Mouse (Mus musculus): Measurements from ENCODE around the gene Ppp1r7. TPM values are rescaled to one million over a fixed set of nuclear protein-coding genes. Genes with fewer than 3 reads are reported as not detected.

The Ppp1r7 gene
- polyA plus RNA-seq, 1 experiment from 2014 or later, result 73.1 TPM

- no peak overlapping the region for H3K4me3 ChIP-seq
- H3K27ac ChIP-seq, result no peak overlapping the region
- no peak for ATAC-seq (ENCODE audit: low FRiP score, low read depth)
- no peaks in the 10 kb centered on the region for H3K9me3 ChIP-seq
- no peaks in the 10 kb centered on the region for H3K27me3 ChIP-seq (replicated peaks)
- H3K9ac ChIP-seq, result no peak overlapping the region
- H3K4me2 ChIP-seq (replicated peaks), result no peak overlapping the region
- H3K4me1 ChIP-seq, result no peaks in the 10 kb centered on the region
- H3K36me3 ChIP-seq, result peaks cover 80% of the 10 kb centered on the region
- 93% methylated on average over 4 of the region's 4 CpGs for WGBS
Measured at GRCm38 (mm10) chr1:93362661-93363060, 20.0 kb downstream of the Ppp1r7 start.

GRCm38 (mm10) chr1:93365641-93366040 lies 23.0 kb downstream of the Ppp1r7 start:
- Histone ChIP-seq H3K27ac (no peak overlapping the region), H3K27me3 (replicated peaks) (no peaks in the 10 kb centered on the region), H3K9me3 (no peaks in the 10 kb centered on the region), H3K4me1 (no peaks in the 10 kb centered on the region), H3K36me3 (peaks cover 62% of the 10 kb centered on the region), H3K4me2 (replicated peaks) (no peak overlapping the region), H3K4me3 (no peak overlapping the region), H3K9ac (no peak overlapping the region)
- ATAC-seq (ENCODE audit: low FRiP score, low read depth), result no peak
- WGBS, result 94% methylated on average over 6 of the region's 6 CpGs

- Histone ChIP-seq H3K9ac (no peak within 1 kb of the TSS), H3K36me3 (no peaks in the 10 kb centered on the region; the same call in 1 of the 2 replicates), H3K9me3 (no peaks in the 10 kb centered on the region), H3K4me3 (no peak within 1 kb of the TSS), H3K4me1 (no peaks in the 10 kb centered on the region), H3K4me2 (replicated peaks) (no peak within 1 kb of the TSS), H3K27ac (no peak within 1 kb of the TSS), H3K27me3 (replicated peaks) (no peaks in the 10 kb centered on the region)
- ATAC-seq (ENCODE audit: low FRiP score, low read depth), result no peak
- 78% methylated on average over 4 of the region's 4 CpGs for WGBS
Measured at GRCm38 (mm10) chr1:93373665-93374064, 31.0 kb downstream of the Ppp1r7 start, which contains the start of gene Ano7. Gene Ano7, plus strand, starts transcription at chr1:93373930.

GRCm38 (mm10) chr1:93377307-93377706 lies 34.7 kb downstream of the Ppp1r7 start:
- Histone ChIP-seq H3K9ac (no peak overlapping the region), H3K9me3 (no peaks in the 10 kb centered on the region), H3K27ac (no peak overlapping the region), H3K36me3 (no peaks in the 10 kb centered on the region), H3K4me2 (replicated peaks) (no peak overlapping the region), H3K4me1 (no peaks in the 10 kb centered on the region), H3K4me3 (no peak overlapping the region), H3K27me3 (replicated peaks) (no peaks in the 10 kb centered on the region)
- WGBS, result 77% methylated on average over 5 of the region's 5 CpGs
- ATAC-seq (ENCODE audit: low FRiP score, low read depth), result no peak

GRCm38 (mm10) chr1:93379117-93379516 lies 36.5 kb downstream of the Ppp1r7 start:
- Histone ChIP-seq H3K4me1 (no peaks in the 10 kb centered on the region), H3K27me3 (replicated peaks) (no peaks in the 10 kb centered on the region), H3K4me2 (replicated peaks) (no peak overlapping the region), H3K9ac (no peak overlapping the region), H3K9me3 (no peaks in the 10 kb centered on the region), H3K4me3 (no peak overlapping the region), H3K27ac (no peak overlapping the region), H3K36me3 (no peaks in the 10 kb centered on the region)
- ATAC-seq (ENCODE audit: low FRiP score, low read depth), result no peak
- 83% methylated on average over 5 of the region's 5 CpGs for WGBS

GRCm38 (mm10) chr1:93387198-93387597 lies 44.5 kb downstream of the Ppp1r7 start:
- H3K9ac ChIP-seq, result no peak overlapping the region
- H3K4me1 ChIP-seq, result no peaks in the 10 kb centered on the region
- no peaks in the 10 kb centered on the region for H3K27me3 ChIP-seq (replicated peaks)
- H3K36me3 ChIP-seq, result no peaks in the 10 kb centered on the region
- no peak overlapping the region for H3K4me3 ChIP-seq
- no peak overlapping the region for H3K27ac ChIP-seq
- H3K9me3 ChIP-seq, result no peaks in the 10 kb centered on the region
- H3K4me2 ChIP-seq (replicated peaks), result no peak overlapping the region
- no peak for ATAC-seq (ENCODE audit: low FRiP score, low read depth)
- WGBS, result 43% methylated on average over 2 of the region's 2 CpGs

- WGBS, result 81% methylated on average over 2 of the region's 2 CpGs
- Histone ChIP-seq H3K27ac (no peak overlapping the region), H3K9me3 (no peaks in the 10 kb centered on the region), H3K9ac (no peak overlapping the region), H3K4me3 (no peak overlapping the region), H3K4me1 (no peaks in the 10 kb centered on the region), H3K36me3 (no peaks in the 10 kb centered on the region), H3K4me2 (replicated peaks) (no peak overlapping the region), H3K27me3 (replicated peaks) (no peaks in the 10 kb centered on the region)
- no peak for ATAC-seq (ENCODE audit: low FRiP score, low read depth)
Measured at GRCm38 (mm10) chr1:93388906-93389305, 46.3 kb downstream of the Ppp1r7 start.

- no peak for ATAC-seq (ENCODE audit: low FRiP score, low read depth)
- Histone ChIP-seq H3K4me3 (0 out of 2 replicates have a peak overlapping the region, but pooled peaks have one; percentile 4), H3K36me3 (peaks cover 6% of the 10 kb centered on the region; the same call in 1 of the 2 replicates), H3K4me1 (0 out of 2 replicates have a peak, but pooled peaks cover 5% of the 10 kb centered on the region), H3K27me3 (replicated peaks) (peaks cover 11% of the 10 kb centered on the region), H3K27ac (no peak overlapping the region), H3K9me3 (no peaks in the 10 kb centered on the region), H3K9ac (no peak overlapping the region), H3K4me2 (replicated peaks) (peak overlapping the region; percentile 47)
- 26% methylated on average over 38 of the region's 38 CpGs for WGBS
Measured at GRCm38 (mm10) chr1:93401191-93402052, 58.8 kb downstream of the Ppp1r7 start.

GRCm38 (mm10) chr1:93403403-93403802 lies 60.7 kb downstream of the Ppp1r7 start:
- Histone ChIP-seq H3K27ac (no peak overlapping the region), H3K9me3 (no peaks in the 10 kb centered on the region), H3K4me2 (replicated peaks) (no peak overlapping the region), H3K9ac (no peak overlapping the region), H3K4me1 (0 out of 2 replicates have a peak, but pooled peaks cover 5% of the 10 kb centered on the region), H3K27me3 (replicated peaks) (peaks cover 11% of the 10 kb centered on the region), H3K36me3 (peaks cover 26% of the 10 kb centered on the region), H3K4me3 (no peak overlapping the region)
- WGBS, result 83% methylated on average over 4 of the region's 4 CpGs
- ATAC-seq (ENCODE audit: low FRiP score, low read depth), result no peak

Small RNA genes lying within 50 kb of the gene (microRNA-seq; reads per million reads assigned to microRNA genes)
- gene Mir6345 (not detected), gene Mir6902 (not detected)

Other genes starting within 250 kb of the Ppp1r7 start
- gene Kif1a, start 240.9 kb upstream of the Ppp1r7 start, polyA plus RNA-seq (2016; fragmentation: Nextera tagmentation; extraction: Ambion mirVana), result 132 and 136 TPM in 2 replicates
- not detected in 2 replicates for gene Agxt, start 207.6 kb upstream of the Ppp1r7 start, polyA plus RNA-seq (2016; fragmentation: Nextera tagmentation; extraction: Ambion mirVana)
- gene 2310007B03Rik, start 181.9 kb upstream of the Ppp1r7 start, polyA plus RNA-seq (2016; fragmentation: Nextera tagmentation; extraction: Ambion mirVana), result 0.09 and 0.29 TPM in 2 replicates
- 0.15 and 0.19 TPM in 2 replicates for gene Crocc2, start 174.1 kb upstream of the Ppp1r7 start, polyA plus RNA-seq (2016; fragmentation: Nextera tagmentation; extraction: Ambion mirVana)
- 10.4 and 12.4 TPM in 2 replicates for gene Sned1, start 107.0 kb upstream of the Ppp1r7 start, polyA plus RNA-seq (2016; fragmentation: Nextera tagmentation; extraction: Ambion mirVana)
- 35.1 and 35.3 TPM in 2 replicates for gene Mterf4, start 36.9 kb upstream of the Ppp1r7 start, polyA plus RNA-seq (2016; fragmentation: Nextera tagmentation; extraction: Ambion mirVana)
- 12.2 and 13.1 TPM in 2 replicates for gene Pask, start 628 bp downstream of the Ppp1r7 start, polyA plus RNA-seq (2016; fragmentation: Nextera tagmentation; extraction: Ambion mirVana)
- gene Ano7, start 31.1 kb downstream of the Ppp1r7 start, polyA plus RNA-seq (2016; fragmentation: Nextera tagmentation; extraction: Ambion mirVana), result 0.28 and 0.71 TPM in 2 replicates
- 89.2 and 90.6 TPM in 2 replicates for gene Hdlbp, start 136.0 kb downstream of the Ppp1r7 start, polyA plus RNA-seq (2016; fragmentation: Nextera tagmentation; extraction: Ambion mirVana)
- 5.4 and 5.8 TPM in 2 replicates for gene Farp2, start 169.2 kb downstream of the Ppp1r7 start, polyA plus RNA-seq (2016; fragmentation: Nextera tagmentation; extraction: Ambion mirVana)